Mouse (Mus musculus): ENCODE measurements around the gene Dyrk3.

DNA sequence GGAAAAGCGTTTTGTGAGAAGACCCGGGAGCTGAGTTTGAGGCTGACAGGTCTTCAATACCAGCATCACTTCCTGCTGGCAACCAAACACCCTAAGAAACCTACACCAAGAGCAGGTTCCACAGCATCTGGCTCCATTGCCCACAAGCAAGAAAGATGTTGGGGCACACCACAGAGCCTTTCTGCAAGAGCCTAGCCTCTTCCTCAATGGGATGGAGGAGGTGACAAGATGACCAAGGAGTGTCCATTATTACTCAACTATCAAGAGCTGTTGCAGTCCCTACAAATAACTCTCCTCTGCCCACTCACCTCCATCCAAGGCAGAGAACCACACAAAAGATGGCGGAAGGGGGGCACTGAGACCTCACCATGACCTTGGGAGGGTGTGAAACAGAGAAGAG is 46.0 kb downstream of the Dyrk3 start:
- TF ChIP-seq CTCF (IDR thresholded peaks at IDR 0.05; ENCODE audit: borderline replicate concordance, insufficient read depth, low read length) (no peak), POLR2A (IDR thresholded peaks at IDR 0.05; ENCODE audit: low read depth, low read length) (no peak)
